Mouse (Mus musculus) thymus, adult 2 months (tissue): ENCODE results near the gene BC004004.

Experiments
- CTCF ChIP-seq: fragments of 200-500 bp; IDR thresholded peaks from 2 replicates; pipeline ENCODE4 v1.5.1; 2012; ENCODE audit warnings: mild to moderate bottlenecking, control low read depth, low read length, moderate library complexity, borderline replicate concordance; ENCODE audit not compliant: control insufficient read depth, poor library complexity, insufficient read depth; ENCODE audit errors: extremely low read depth
- POLR2A ChIP-seq: fragments of 200-500 bp; IDR thresholded peaks from 2 replicates; pipeline ENCODE4 v1.6.1; 2012; ENCODE audit warnings: mild to moderate bottlenecking, low read length, control low read depth, moderate library complexity; ENCODE audit not compliant: control insufficient read depth, poor library complexity, insufficient read depth; ENCODE audit errors: extremely low read depth

- TF ChIP-seq CTCF, result no peak
- TF ChIP-seq POLR2A, result no peak
Measured at GRCm38 (mm10) chr17:29356882-29357281, 88.3 kb downstream of the BC004004 start.
